Mouse (Mus musculus) ES-E14 (cell line): ENCODE measurements at regions not wholly inside any gene's neighbourhood (a gene's known extent, or its start where the extent isn't known, plus 50 kb on each side); places are given as distances from the start of the nearest gene placed in this dataset.

Experiments
- CHD2 ChIP-seq: IDR thresholded peaks from 2 replicates; pipeline ENCODE4 v1.6.1; 2014; ENCODE audit warnings: mild to moderate bottlenecking, low read depth, low read length, inconsistent platforms
- HCFC1 ChIP-seq: IDR thresholded peaks from 2 replicates; pipeline ENCODE4 v1.6.1; 2012; ENCODE audit warnings: low read length, inconsistent platforms, borderline replicate concordance; ENCODE audit not compliant: insufficient read depth
- MAFK ChIP-seq: IDR thresholded peaks from 2 replicates; pipeline ENCODE4 v1.6.1; 2014; ENCODE audit warnings: mild to moderate bottlenecking, low read depth, low read length, inconsistent platforms; ENCODE audit not compliant: insufficient read depth
- ZC3H11A ChIP-seq: IDR thresholded peaks from 2 replicates; pipeline ENCODE4 v1.6.1; 2012; ENCODE audit warnings: low read depth, mild to moderate bottlenecking, inconsistent platforms, low read length, borderline replicate concordance

DNA sequence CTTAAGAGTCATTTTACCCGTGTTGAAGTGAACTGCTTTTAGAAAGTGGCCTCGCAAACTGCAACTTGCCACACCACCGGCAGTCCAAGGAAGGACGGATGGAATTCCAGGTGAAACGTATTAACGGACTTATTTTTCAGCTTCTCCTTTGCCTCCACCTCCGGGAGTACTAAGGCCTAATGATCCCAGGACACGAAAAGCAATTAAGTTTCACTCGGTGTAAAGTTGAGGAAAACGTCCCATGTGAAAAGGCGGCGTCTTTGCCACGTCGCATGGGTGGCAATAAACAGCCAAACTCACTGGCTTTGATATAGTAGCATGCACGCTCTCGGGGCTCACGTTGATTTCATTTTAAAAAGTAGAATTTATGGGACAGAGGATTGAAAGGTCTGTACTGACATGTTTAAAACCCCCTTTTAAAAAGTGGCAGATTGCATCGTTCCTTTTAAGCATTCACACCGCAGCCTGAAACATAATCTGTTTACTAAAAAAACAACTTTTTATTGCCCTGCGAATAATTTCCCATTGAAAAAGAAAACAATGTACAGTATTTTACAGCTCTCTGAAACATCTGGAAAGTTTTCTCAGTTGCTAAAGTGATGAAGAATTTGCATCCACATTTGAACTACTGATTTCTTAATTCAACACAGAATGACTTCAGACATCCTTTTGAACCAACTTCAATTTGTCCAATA lies 385.4 kb upstream of the Npvf start:
- TF ChIP-seq CHD2 (no peak), ZC3H11A (no peak), HCFC1 (no peak), MAFK (no peak)
